Mouse (Mus musculus) left cerebral cortex, postnatal 4 days (tissue): Measurements from ENCODE around the gene Ipo11. TPM values are rescaled to one million over a fixed set of nuclear protein-coding genes. Genes with fewer than 3 reads are reported as not detected.
A peak's percentile ranks its signal among the peaks of the same experiment; 100 is the strongest.

Experiments used
- DNase-seq: peaks from one replicate; pipeline ENCODE4 v3.0.0-alpha.2; 2022
- intact Hi-C: fragments of 180-260 bp; cut with DNase I; formaldehyde crosslinking; loops from one replicate; pipeline ENCODE4 v1.15.1; 2025
- total RNA-seq, 2 experiments: library from RNA; stranded (reverse); gene quantifications; 2 replicates each; pipeline ENCODE4 v1.2.3; 2021

Gene Ipo11
- total RNA-seq, 2 experiments from 2014 or later = 61.4 to 70.6 TPM

DNA sequence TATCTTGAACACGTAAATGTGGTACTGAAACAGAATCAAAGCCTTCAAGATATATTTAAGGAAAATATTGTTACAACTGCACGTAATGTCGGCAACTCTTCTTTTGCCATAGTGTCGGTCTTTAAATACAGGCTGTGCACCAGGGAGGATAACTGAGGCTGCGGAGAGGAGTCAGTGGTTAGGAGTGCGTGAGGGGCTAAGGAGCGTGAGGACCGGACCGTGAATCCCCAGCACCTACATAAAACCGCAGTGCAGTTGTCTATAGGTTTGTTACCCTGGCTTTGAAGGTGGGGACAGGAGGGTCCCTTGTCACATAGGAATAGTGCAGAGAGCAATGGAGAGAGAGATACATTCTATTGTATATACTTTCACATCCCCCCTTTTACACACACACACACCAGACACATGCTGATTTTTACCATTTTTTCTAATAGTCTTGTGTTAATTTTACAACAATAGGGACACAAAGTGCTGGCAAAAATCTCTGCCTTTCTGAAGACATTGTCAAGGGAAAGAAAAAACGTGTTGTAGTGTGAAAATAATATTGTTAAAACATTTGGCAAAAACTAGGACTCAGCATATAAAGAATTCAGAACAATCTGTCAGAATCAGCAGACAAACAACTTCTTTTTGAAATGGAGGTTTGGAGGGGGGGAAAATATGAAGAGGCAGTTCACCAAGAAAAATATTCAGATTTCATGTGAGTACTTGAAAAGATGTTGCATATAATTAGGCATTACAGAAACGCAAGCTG is 113.5 kb downstream of the Ipo11 start:
- DNase-seq = no peak
- intact Hi-C loops = no loop called here

GRCm38 (mm10) chr13:106820149-106820548 is 116.6 kb downstream of the Ipo11 start:
- DNase-seq = no peak
- intact Hi-C loops = no loop called here

- intact Hi-C loops = no loop called here
- no peak for DNase-seq
Measured at GRCm38 (mm10) chr13:106819749-106820148, 117.0 kb downstream of the Ipo11 start.

- DNase-seq = no peak
- intact Hi-C loops = no loop called here
Measured at GRCm38 (mm10) chr13:106817066-106817465, 119.7 kb downstream of the Ipo11 start.

DNA sequence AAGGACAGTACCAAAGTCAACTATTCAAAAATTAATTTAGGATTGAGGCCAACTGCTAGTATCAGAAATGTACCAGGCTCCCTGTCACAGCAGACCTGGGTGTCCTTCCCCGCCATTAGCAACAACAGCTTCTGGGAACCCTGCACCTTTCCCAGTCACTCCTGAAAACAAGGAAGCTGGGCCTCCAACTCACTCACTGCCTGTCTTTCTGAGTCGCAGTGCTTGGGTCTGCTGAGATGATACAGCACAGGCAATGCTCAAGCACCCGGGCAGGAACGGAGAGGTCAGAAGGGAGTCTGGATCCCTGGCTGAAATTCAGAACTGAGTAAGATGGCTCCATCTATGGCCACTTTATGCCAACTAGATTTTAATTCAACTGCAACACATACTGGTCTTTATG is 123.2 kb downstream of the Ipo11 start:
- no peak for DNase-seq
- intact Hi-C loops = no loop called here

GRCm38 (mm10) chr13:106813087-106813486 is 123.7 kb downstream of the Ipo11 start:
- DNase-seq = no peak
- intact Hi-C loops = no loop called here

DNA sequence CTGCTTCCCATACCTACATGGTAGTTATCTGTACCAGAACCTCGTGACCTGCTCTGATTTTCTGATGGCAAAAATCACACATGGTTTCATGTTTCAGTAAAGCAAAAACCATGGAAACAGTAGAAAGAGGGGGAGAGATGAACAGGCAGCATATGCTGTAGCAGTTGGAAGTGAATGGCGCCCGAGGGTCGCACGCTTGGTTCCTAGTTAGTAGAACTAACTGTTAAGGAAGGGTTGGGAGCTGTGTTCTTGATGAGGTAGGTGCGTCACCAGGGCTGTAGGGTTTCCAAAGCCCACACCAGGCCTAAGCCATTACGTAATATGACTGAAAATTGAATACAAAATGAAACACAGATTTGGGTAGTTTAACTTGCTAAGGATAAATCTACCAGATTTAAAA is 126.6 kb downstream of the Ipo11 start:
- intact Hi-C loops = no loop called here
- no peak for DNase-seq

DNA sequence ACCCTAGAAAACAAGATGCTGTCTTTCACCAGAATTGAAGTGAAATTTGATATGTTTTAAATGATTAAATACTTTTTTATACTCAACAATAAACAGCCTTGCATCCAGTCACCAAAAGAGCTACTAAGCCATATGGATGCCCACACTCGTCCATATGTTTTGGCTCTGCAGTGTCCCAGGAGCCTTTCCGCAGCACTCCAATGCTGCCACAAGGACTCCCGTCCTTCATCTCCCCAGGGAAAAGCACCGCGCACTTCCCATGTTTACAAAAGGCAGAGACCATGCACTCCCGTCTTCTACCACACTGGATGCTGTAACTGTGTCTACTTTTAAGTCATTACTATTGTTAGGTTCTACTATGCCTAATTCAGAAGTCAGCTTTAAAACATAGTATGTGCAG is 127.9 kb downstream of the Ipo11 start:
- DNase-seq = no peak
- intact Hi-C loops = no loop called here

GRCm38 (mm10) chr13:106808315-106808714 is 128.4 kb downstream of the Ipo11 start:
- intact Hi-C loops = no loop called here
- no peak for DNase-seq

DNA sequence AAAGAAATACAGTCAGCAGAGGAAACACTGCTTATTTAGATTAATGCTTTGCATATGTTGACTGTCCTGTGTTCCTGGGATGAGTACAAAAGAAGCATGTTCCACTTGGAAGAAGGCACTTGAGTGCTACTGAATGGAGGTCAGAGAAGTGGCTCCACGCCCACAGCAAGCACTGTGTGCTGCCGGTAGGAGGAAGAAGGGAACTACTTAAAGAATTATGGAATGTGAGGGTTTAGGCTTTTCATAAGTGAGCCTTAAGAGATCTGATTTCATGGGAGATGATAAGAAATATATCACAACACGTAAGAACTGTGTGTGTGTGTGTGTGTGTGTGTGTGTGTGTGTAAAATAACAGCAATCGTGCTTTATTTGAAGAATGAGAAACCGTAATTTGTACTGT is 129.5 kb downstream of the Ipo11 start:
- intact Hi-C loops = no loop called here
- DNase-seq = no peak

DNA sequence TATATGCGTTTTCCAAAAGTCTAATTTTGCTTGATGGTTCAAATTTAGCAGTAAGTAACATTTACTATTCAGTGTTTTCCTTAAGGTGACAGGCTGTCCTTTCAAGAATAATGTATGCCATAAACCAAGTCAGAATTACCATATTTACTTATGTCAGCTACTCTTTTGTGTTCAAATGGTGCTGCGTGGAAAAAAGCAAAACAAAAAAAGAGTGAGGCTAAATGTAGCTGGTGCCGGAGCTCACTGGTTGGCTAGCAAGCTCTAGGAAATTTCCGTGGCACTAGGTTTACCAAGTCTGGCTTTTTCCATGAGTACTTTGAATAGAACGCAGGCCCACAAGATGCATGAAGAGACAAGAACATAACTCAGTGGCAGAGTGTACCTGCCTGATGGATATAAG is 131.6 kb downstream of the Ipo11 start:
- intact Hi-C loops = no loop called here
- DNase-seq = no peak

DNA sequence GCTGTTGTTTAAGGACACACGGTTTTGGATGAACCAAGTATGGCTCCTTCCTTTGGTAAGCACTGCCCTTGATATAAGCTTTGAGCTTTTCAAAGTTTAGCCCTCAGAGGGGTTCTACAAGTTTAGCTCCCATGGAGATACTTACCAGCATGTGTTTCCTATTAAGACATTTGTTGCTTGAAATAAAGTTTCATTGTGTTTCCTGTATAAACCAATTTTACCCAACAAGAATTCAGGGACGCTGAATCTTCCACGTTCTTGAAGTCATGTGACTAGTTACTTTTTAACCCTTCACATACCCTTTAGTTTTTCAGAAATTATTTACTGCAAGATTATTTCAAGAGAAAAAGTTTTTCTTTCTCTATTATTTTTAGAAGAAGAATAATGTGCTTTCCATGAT is 138.7 kb downstream of the Ipo11 start:
- DNase-seq = no peak
- intact Hi-C loops = no loop called here

DNA sequence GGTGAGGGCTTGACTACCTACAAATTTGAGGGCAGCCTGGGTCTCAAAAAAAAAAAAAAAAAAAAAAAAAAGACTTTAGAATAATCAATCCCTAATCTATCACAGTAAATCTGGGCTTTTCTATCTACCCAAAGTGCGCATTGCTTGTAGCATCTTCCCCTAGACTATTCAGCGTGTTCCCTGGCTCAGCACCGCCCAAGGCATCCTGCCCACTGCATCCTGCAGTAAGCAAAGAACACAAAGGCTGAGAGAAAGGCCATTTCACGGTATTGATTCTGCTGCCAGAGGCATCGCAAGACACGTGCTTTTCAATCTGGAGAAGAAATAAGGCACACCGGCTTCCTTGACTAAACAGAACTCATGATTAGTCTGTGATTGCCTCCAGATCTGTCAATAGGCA is 147.9 kb downstream of the Ipo11 start:
- no peak for DNase-seq
- intact Hi-C loops = no loop called here

DNA sequence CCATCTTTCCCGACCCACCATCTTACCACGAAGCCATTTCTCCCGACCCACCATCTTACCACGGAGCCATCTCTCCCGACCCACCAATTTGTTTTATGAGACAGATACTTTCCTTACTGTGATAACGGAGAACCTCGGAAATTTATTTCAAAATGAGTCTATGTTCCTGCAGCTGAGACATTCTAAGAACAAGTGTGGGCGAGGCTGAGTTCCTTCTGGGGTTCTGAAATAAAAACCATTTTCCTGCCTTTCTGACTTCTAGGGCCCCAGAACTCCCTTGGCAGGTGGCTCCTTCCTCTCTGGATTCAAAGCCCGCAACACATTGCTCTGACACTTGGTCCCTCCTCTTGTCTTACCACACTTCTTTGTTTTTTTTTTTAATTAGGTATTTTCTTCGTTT is 168.0 kb downstream of the Ipo11 start:
- DNase-seq = no peak
- intact Hi-C loops = no loop called here

DNA sequence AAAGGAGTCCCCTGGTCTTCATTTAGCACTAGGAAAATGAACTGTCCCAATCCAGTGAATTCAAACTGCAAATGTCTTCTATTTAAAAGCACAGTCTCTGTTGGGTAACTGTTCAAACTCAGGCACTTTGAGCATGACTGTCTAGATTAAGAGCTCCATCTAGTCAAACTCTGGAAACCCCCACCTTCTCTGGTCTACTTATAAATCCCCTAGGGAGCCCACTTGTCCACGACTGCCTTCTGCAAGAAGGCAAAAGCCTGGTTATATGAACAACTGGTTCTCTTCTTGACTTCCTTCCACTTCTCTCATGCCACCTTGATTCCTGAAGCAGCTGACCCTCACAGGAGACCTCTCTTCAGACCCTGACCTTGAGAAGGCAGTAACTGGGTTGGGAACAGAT is 174.1 kb downstream of the Ipo11 start:
- intact Hi-C loops = no loop called here
- no peak for DNase-seq

DNA sequence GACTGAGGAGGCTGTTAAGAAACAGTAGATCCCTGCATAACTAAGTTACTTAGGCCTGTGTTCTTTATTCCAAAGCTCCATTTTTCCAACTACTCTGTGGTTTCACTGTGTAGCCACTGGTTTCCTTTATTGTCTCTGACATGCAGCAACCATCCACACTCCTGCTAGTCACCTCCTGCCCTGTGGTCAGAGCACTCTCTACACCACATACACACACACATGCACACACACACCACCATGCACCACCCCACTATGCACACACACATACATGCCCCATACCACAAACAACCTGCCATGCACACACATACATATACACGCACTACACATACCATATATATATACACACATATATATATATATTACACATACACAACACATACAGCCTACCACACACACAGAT is 175.1 kb downstream of the Ipo11 start:
- no peak for DNase-seq
- intact Hi-C loops = no loop called here

GRCm38 (mm10) chr13:106760232-106760875 is 176.4 kb downstream of the Ipo11 start:
- peak; percentile 14 for DNase-seq

GRCm38 (mm10) chr13:106755892-106756291 is 180.9 kb downstream of the Ipo11 start:
- DNase-seq = no peak
- intact Hi-C loops = no loop called here

More at GRCm38 (mm10) chr13:106760232-106760875, 176.4 kb downstream of the Ipo11 start:
- intact Hi-C loops = no loop called here

- no peak for DNase-seq
- intact Hi-C loops = no loop called here
Measured at GRCm38 (mm10) chr13:106754216-106754615, 182.5 kb downstream of the Ipo11 start.

DNA sequence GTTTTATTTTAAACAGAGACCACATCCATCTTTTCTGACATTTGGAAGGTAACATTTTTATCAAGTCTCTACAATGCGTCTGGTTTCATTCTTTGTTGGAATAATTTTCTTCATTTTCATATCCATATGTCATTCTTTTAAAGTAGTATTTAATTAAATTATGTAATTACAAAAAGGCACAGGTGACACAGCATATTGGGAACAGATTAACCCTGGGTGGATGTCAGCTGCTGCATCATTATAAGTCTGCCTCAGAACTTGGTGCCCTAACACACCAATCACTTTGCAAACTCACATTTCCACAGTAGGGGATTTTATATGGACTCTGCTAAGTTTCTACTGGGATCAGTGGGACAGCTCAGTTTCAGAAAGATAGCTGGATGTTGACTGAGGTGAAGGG is 184.8 kb downstream of the Ipo11 start:
- intact Hi-C loops = no loop called here
- DNase-seq = no peak

DNA sequence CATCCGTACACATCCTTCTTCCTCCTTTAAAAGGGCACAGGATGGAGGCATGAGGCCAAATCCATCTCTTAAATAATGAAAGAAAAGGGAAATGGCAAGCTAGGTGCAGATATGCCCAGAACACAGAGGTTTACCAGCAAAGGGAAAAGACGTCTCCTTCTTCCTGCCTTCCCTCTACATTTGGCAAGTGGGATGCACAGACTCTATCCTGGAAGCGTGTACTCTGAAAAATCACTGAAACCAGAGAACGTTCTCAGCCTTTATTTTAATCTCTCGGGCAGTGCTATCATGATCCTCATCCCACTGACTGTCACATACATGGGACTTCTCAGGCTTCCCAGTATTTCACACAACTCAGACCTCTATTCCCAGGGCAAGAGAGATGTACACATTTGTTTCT is 189.9 kb downstream of the Ipo11 start:
- DNase-seq = no peak

DNA sequence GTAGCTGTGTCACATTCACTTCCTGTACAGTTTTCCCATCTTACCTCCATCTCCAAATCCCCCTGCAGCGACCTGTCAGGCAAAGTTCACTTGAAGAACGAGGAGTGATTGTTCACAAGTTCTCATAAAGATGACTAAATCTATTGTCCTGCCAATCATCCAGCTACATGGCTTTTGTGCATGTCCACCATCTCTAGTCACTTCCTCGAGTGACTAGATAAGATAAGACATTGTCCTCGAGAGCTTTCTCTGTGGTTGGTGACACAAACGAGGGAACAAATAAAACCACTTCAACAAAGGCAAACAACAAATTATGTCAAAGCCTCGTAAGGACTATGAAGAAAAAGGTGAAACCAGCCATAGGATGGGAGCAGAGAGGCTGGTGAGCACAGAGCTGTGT is 191.6 kb downstream of the Ipo11 start:
- intact Hi-C loops = no loop called here

More for the DNA sequence above, 189.9 kb downstream of the Ipo11 start:
- intact Hi-C loops = no loop called here

More for the DNA sequence above, 191.6 kb downstream of the Ipo11 start:
- DNase-seq = no peak
